ENCODE assay signal across 13 mouse cellular contexts in the genomic region with DNA sequence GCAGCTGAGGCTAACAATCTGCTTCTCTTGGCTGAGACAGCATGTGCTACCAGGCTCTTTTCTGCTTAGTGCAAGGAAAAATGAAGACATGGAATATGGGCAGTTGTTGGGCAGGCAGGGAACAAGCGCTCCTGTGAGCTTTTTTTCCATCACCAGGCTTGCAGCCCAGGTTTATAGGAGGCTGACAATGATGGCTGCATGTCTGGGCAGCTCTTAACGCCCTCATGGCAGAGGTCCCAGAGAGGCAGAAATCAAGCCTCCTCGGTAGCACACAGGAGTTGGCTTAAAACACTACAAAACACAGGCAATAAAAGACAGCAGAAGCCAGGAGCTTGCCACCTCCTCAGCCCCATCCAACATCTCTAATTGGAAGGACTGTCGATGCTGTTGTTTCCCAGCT. TPM values are rescaled to one million over a fixed set of nuclear protein-coding genes. Genes with fewer than 3 reads are reported as not detected.
A peak's percentile ranks its signal among the peaks of the same experiment; 100 is the strongest.
DNase-seq lines count a peak whose midpoint lies in the region; ATAC-seq lines count a peak whose summit lies in the region.
"Had no signal": no experiment of that assay in that cellular context is flagged by ENCODE, and none has a peak within 500 bp of the region (broad histone marks: within the 10 kb centered on the region; RNA-seq: fewer than 3 reads in every experiment).

No protein-coding gene starts in this region.

- H3K4me3 ChIP-seq in hindbrain, embryonic 16.5 days (ENCODE audit: low read length) = no peak overlapping the region
- no peak overlapping the region for H3K4me3 ChIP-seq in hindbrain, embryonic 11.5 days (ENCODE audit: low read depth, low read length)

- peaks cover 2% of the 10 kb centered on the region; the same call in 1 of the 2 replicates for H3K4me1 ChIP-seq in hindbrain, embryonic 16.5 days (ENCODE audit: control insufficient read depth, insufficient read depth, low read depth, low read length)
- H3K4me1 ChIP-seq in hindbrain, embryonic 11.5 days (replicated peaks; ENCODE audit: control insufficient read depth, insufficient read depth, low read length) = no peaks in the 10 kb centered on the region

- WGBS in hindbrain, embryonic 16.5 days = 60% methylated on average over 4 of the region's 4 CpGs
- 70% methylated on average over 4 of the region's 4 CpGs for WGBS in hindbrain, embryonic 11.5 days

- ATAC-seq in hindbrain, embryonic 16.5 days = peak; percentile 64; the same call in 1 of the 2 replicates
- no peak for ATAC-seq in hindbrain, embryonic 11.5 days (ENCODE audit: low FRiP score)
- ATAC-seq in monocyte, adult 5-6 weeks (replicated peaks; ENCODE audit: insufficient number of reproducible peaks, low FRiP score, low TSS enrichment, poor library complexity, severe bottlenecking) = no peak

- no peak overlapping the region for H3K9ac ChIP-seq in hindbrain, embryonic 16.5 days (ENCODE audit: low read depth, low read length)
- H3K9ac ChIP-seq in hindbrain, embryonic 11.5 days (ENCODE audit: low read depth, low read length) = no peak overlapping the region

- no peaks in the 10 kb centered on the region for H3K36me3 ChIP-seq in hindbrain, embryonic 16.5 days (ENCODE audit: control insufficient read depth, insufficient read depth, low read length)
- no peaks in the 10 kb centered on the region for H3K36me3 ChIP-seq in hindbrain, embryonic 11.5 days (ENCODE audit: control insufficient read depth, insufficient read depth, low read length)

- H3K27me3 ChIP-seq in hindbrain, embryonic 16.5 days (replicated peaks; ENCODE audit: control insufficient read depth, insufficient read depth, low read length) = no peaks in the 10 kb centered on the region
- H3K27me3 ChIP-seq in hindbrain, embryonic 11.5 days (ENCODE audit: control insufficient read depth, insufficient read depth, low read length) = no peaks in the 10 kb centered on the region

- H3K9me3 ChIP-seq in hindbrain, embryonic 16.5 days (ENCODE audit: control insufficient read depth, low read length) = no peaks in the 10 kb centered on the region
- H3K9me3 ChIP-seq in hindbrain, embryonic 11.5 days (ENCODE audit: control insufficient read depth, low read length) = no peaks in the 10 kb centered on the region

- H3K4me2 ChIP-seq in hindbrain, embryonic 16.5 days (ENCODE audit: low read length) = no peak overlapping the region
- no peak overlapping the region for H3K4me2 ChIP-seq in hindbrain, embryonic 11.5 days (replicated peaks; ENCODE audit: low read depth, low read length)

- peak; percentile 24 to 64 for DNase-seq in adrenal gland, adult (ENCODE audit: inconsistent age in 2 of 2, low spot score in 1 of 2)
- DNase-seq in adrenal gland, postnatal 36 days = no peak
- no peak for DNase-seq in hindbrain, embryonic 11.5 days (ENCODE audit: low spot score)
- DNase-seq in Muller cell, postnatal 12 days (ENCODE audit: inconsistent ontology term) = peak; percentile 55
- DNase-seq in gonadal fat pad, adult 2 months (ENCODE audit: low read depth) = peak; percentile 74
- DNase-seq in spleen, adult 12 weeks (ENCODE audit: low spot score) = no peak
- DNase-seq: lung, adult 2 months had no signal

- H3K27ac ChIP-seq in hindbrain, embryonic 16.5 days (ENCODE audit: low read depth, low read length) = no peak overlapping the region
- H3K27ac ChIP-seq in hindbrain, embryonic 11.5 days (ENCODE audit: low read depth, low read length) = no peak overlapping the region

RNA-seq across cellular contexts. Expression of a gene that starts 28.8 kb away (rescaled TPM):
- 10 to 100 TPM; 44.6 to 45.2 TPM for total RNA-seq in adrenal gland, postnatal 36 days (2021)
- polyA plus RNA-seq in hindbrain, embryonic 16.5 days (2015; fragmentation: Nextera tagmentation; extraction: Ambion mirVana) = 94.7 and 95.0 TPM in 2 replicates
- 40.6 and 42.4 TPM in 2 replicates for polyA plus RNA-seq in hindbrain, embryonic 11.5 days (2014; fragmentation: Nextera tagmentation; extraction: Ambion mirVana)
- 7.9 and 10.0 TPM in 2 replicates for polyA plus RNA-seq in gonadal fat pad, adult 2 months (2012; rRNA removed)
- 28.7 to 47.9 TPM (median 47.5 TPM) in 3 replicates for total RNA-seq in monocyte, adult 5-6 weeks (2017)

RNA-seq across cellular contexts. Expression of a gene that starts 31.6 kb away (rescaled TPM):
- not detected for total RNA-seq in adrenal gland, postnatal 36 days (2021)
- polyA plus RNA-seq in hindbrain, embryonic 16.5 days (2015; fragmentation: Nextera tagmentation; extraction: Ambion mirVana) = not detected in 2 replicates
- polyA plus RNA-seq in hindbrain, embryonic 11.5 days (2014; fragmentation: Nextera tagmentation; extraction: Ambion mirVana) = not detected in 2 replicates
- polyA plus RNA-seq in gonadal fat pad, adult 2 months (2012; rRNA removed) = not detected in 2 replicates
- total RNA-seq in monocyte, adult 5-6 weeks (2017) = not detected in 3 replicates
- polyA plus RNA-seq: heart, embryonic 16.5 days; kidney, embryonic 14.5 days; lung, adult 2 months; small intestine, adult 2 months; urinary bladder, adult 2 months had no signal

RNA-seq across cellular contexts. Expression of a gene that starts 47.3 kb away (rescaled TPM):
- total RNA-seq in adrenal gland, postnatal 36 days (2021) = 10 to 100 TPM; 10.5 to 11.6 TPM
- 9.0 TPM in 2 replicates for polyA plus RNA-seq in hindbrain, embryonic 16.5 days (2015; fragmentation: Nextera tagmentation; extraction: Ambion mirVana)
- polyA plus RNA-seq in hindbrain, embryonic 11.5 days (2014; fragmentation: Nextera tagmentation; extraction: Ambion mirVana) = 3.9 and 4.5 TPM in 2 replicates
- 10.5 and 10.7 TPM in 2 replicates for polyA plus RNA-seq in gonadal fat pad, adult 2 months (2012; rRNA removed)
- total RNA-seq in monocyte, adult 5-6 weeks (2017) = 1.8 to 6.3 TPM (median 4.6 TPM) in 3 replicates

Comparison
In these comparisons a context has a peak if more than half of its experiments do, and no peak if none do; other contexts are left out.
1. DNase-seq: peak in adrenal gland, adult (2 of 2), Muller cell, postnatal 12 days (single experiment) and gonadal fat pad, adult 2 months (single experiment); none in adrenal gland, postnatal 36 days (0 of 2), hindbrain, embryonic 11.5 days (single experiment) and spleen, adult 12 weeks (single experiment).